In genomic region chr16:34667031-34667726, GRCm38 (mm10) we compare ENCODE assay signal across 9 mouse cellular contexts. TPM values are rescaled to one million over a fixed set of nuclear protein-coding genes. Genes with fewer than 3 reads are reported as not detected.
DNase-seq lines count a peak whose midpoint lies in the region; ATAC-seq and TF ChIP-seq lines count a peak whose summit lies in the region.
"Had no signal": no experiment of that assay in that cellular context is flagged by ENCODE, and none has a peak within 500 bp of the region (broad histone marks: within the 10 kb centered on the region; RNA-seq: fewer than 3 reads in every experiment).

No protein-coding gene starts in this region.

- TF ChIP-seq RAD21 in MEL (IDR thresholded peaks at IDR 0.05; ENCODE audit: low read depth, low read length) = peak; percentile 91

- TF ChIP-seq POLR2A in MEL (IDR thresholded peaks at IDR 0.05; ENCODE audit: control insufficient read depth in 1 of 2, insufficient read depth in 1 of 2, low read depth in 1 of 2, low read length in 2 of 2, poor library complexity in 1 of 2) = no peak
- no peak for TF ChIP-seq POLR2A in cerebellum, adult 2 months (IDR thresholded peaks at IDR 0.05; ENCODE audit: borderline replicate concordance, insufficient read depth, low read length)
- TF ChIP-seq POLR2A in thymus, adult 2 months (IDR thresholded peaks at IDR 0.05; ENCODE audit: control insufficient read depth, extremely low read depth, insufficient read depth, low read length, poor library complexity) = no peak

- TF ChIP-seq CTCF in MEL (IDR thresholded peaks at IDR 0.05 in 2 of 3, conservative IDR thresholded peaks at IDR 0.05 in 1 of 3; ENCODE audit: control insufficient read depth in 1 of 3, insufficient read depth in 1 of 3, low read depth in 2 of 3, low read length in 3 of 3, poor library complexity in 1 of 3, severe bottlenecking in 1 of 3) = peak; percentile 85 to 97 (median 94)
- peak; percentile 94 for TF ChIP-seq CTCF in cerebellum, adult 2 months (IDR thresholded peaks at IDR 0.05; ENCODE audit: borderline replicate concordance, insufficient read depth, low read depth, low read length)
- TF ChIP-seq CTCF in thymus, adult 2 months (IDR thresholded peaks at IDR 0.05; ENCODE audit: borderline replicate concordance, control insufficient read depth, extremely low read depth, insufficient read depth, low read length, poor library complexity) = peak; percentile 91

- H3K9ac ChIP-seq in MEL (ENCODE audit: control insufficient read depth, low read depth, low read length, poor library complexity, severe bottlenecking) = no peak overlapping the region
- no peak overlapping the region for H3K9ac ChIP-seq in lung, embryonic 15.5 days

- H3K79me2 ChIP-seq in MEL (ENCODE audit: control insufficient read depth, insufficient read depth, low read length, poor library complexity) = no peaks in the 10 kb centered on the region

- ATAC-seq in hematopoietic stem cell, adult 5-6 weeks (replicated peaks in 1 of 2; ENCODE audit: insufficient read depth in 1 of 2, low FRiP score in 2 of 2, low TSS enrichment in 1 of 2, low read depth in 1 of 2, poor library complexity in 2 of 2, severe bottlenecking in 2 of 2) = peak; percentile 83 to 96
- peak; percentile 89 for ATAC-seq in lung, embryonic 15.5 days (ENCODE audit: borderline replicate concordance, extremely low read depth, low FRiP score, low TSS enrichment)

- H3K27ac ChIP-seq in MEL (ENCODE audit: control insufficient read depth, low read depth, low read length) = no peak overlapping the region
- H3K27ac ChIP-seq in cerebellum, adult 2 months (ENCODE audit: insufficient read depth, low read length) = no peak overlapping the region
- H3K27ac ChIP-seq in lung, embryonic 15.5 days = no peak overlapping the region
- H3K27ac ChIP-seq in thymus, adult 2 months (ENCODE audit: control insufficient read depth, insufficient read depth, low read length) = no peak overlapping the region
- H3K27ac ChIP-seq: macrophage had no signal

- 0 out of 4 replicates have a peak, but pooled peaks cover 0 to 2% of the 10 kb centered on the region in 2 experiments for H3K27me3 ChIP-seq in MEL (ENCODE audit: control insufficient read depth in 1 of 2, insufficient read depth in 2 of 2, low read length in 2 of 2)
- H3K27me3 ChIP-seq in cerebellum, adult 2 months (ENCODE audit: control insufficient read depth, insufficient read depth, low read length) = no peaks in the 10 kb centered on the region
- H3K27me3 ChIP-seq in lung, embryonic 15.5 days = peaks cover 19% of the 10 kb centered on the region; the same call in 1 of the 2 replicates
- no peaks in the 10 kb centered on the region for H3K27me3 ChIP-seq in thymus, adult 2 months (ENCODE audit: control insufficient read depth, insufficient read depth, low read length)

- DNase-seq in MEL (ENCODE audit: low read depth, low spot score) = peak; percentile 77
- peak; percentile 70 to 75 for DNase-seq in cerebellum, adult 2 months
- DNase-seq in forelimb bud, embryonic 11.5 days (ENCODE audit: low read depth, low spot score) = peak; percentile 82
- DNase-seq in layer of hippocampus, adult 8-10 months (ENCODE audit: low spot score in 2 of 2) = peak; percentile 55 to 67
- peak; percentile 44 for DNase-seq in ovary, adult 18-20 months (ENCODE audit: low spot score)
- DNase-seq in thymus, adult 2 months = peak; percentile 60

- H3K4me1 ChIP-seq in MEL (ENCODE audit: control insufficient read depth in 1 of 2, insufficient read depth in 2 of 2, low read length in 2 of 2) = 0 out of 4 replicates have a peak, but pooled peaks cover 0 to 3% of the 10 kb centered on the region in 2 experiments
- H3K4me1 ChIP-seq in cerebellum, adult 2 months (ENCODE audit: control insufficient read depth, insufficient read depth, low read length) = no peaks in the 10 kb centered on the region
- peaks cover 9% of the 10 kb centered on the region; the same call in 1 of the 2 replicates for H3K4me1 ChIP-seq in lung, embryonic 15.5 days
- H3K4me1 ChIP-seq in thymus, adult 2 months (replicated peaks; ENCODE audit: control insufficient read depth, insufficient read depth, low read length) = no peaks in the 10 kb centered on the region

- peaks cover 0 to 3% of the 10 kb centered on the region in 2 experiments; a peak in 1 of 4 replicates for H3K36me3 ChIP-seq in MEL (ENCODE audit: control insufficient read depth in 1 of 2, insufficient read depth in 2 of 2, low read length in 2 of 2)
- H3K36me3 ChIP-seq in lung, embryonic 15.5 days = no peaks in the 10 kb centered on the region
- no peaks in the 10 kb centered on the region for H3K36me3 ChIP-seq in thymus, adult 2 months (ENCODE audit: control insufficient read depth, insufficient read depth, low read length)

- peak overlapping the region; percentile 48 for H3K4me2 ChIP-seq in lung, embryonic 15.5 days

- 1% methylated on average over 20 of the region's 20 CpGs for WGBS in cerebellum, adult 2 months
- WGBS in lung, embryonic 15.5 days = 5% methylated on average over 20 of the region's 20 CpGs
- WGBS in thymus, adult 2 months = 6% methylated on average over 20 of the region's 20 CpGs

- TF ChIP-seq EP300 in MEL (IDR thresholded peaks at IDR 0.05; ENCODE audit: low read depth in 1 of 2, low read length in 2 of 2) = no peak

- no peaks in the 10 kb centered on the region for H3K9me3 ChIP-seq in MEL (replicated peaks; ENCODE audit: insufficient read depth, low read length)
- no peaks in the 10 kb centered on the region for H3K9me3 ChIP-seq in lung, embryonic 15.5 days

- H3K4me3 ChIP-seq in MEL (ENCODE audit: control insufficient read depth in 1 of 2, insufficient read depth in 1 of 2, low read depth in 2 of 2, low read length in 2 of 2) = peak overlapping the region; percentile 21 to 46
- H3K4me3 ChIP-seq in cerebellum, adult 2 months (replicated peaks; ENCODE audit: insufficient read depth, low read depth, low read length) = no peak overlapping the region
- peak overlapping the region; percentile 11; the same call in 1 of the 2 replicates for H3K4me3 ChIP-seq in lung, embryonic 15.5 days
- no peak overlapping the region for H3K4me3 ChIP-seq in thymus, adult 2 months (ENCODE audit: control insufficient read depth, insufficient read depth, low read length)

TF ChIP-seq in MEL, 35 proteins besides CTCF, POLR2A, EP300 and RAD21:
- TF ChIP-seq MAZ (IDR thresholded peaks at IDR 0.05; ENCODE audit: low read depth, low read length) (peak; percentile 70; the same call in 1 of the 2 replicates), MYB (IDR thresholded peaks at IDR 0.05; ENCODE audit: low read depth, low read length) (no peak), RCOR1 (IDR thresholded peaks at IDR 0.05; ENCODE audit: low read depth, low read length) (no peak), SMC3 (IDR thresholded peaks at IDR 0.05; ENCODE audit: low read depth, low read length) (peak; percentile 81), GABPA (IDR thresholded peaks at IDR 0.05; ENCODE audit: low read depth, low read length) (no peak), ZKSCAN1 (IDR thresholded peaks at IDR 0.05; ENCODE audit: low read depth, low read length) (no peak), ZC3H11A (IDR thresholded peaks at IDR 0.05; ENCODE audit: low read depth, low read length) (peak; percentile 75), BHLHE40 (IDR thresholded peaks at IDR 0.05; ENCODE audit: borderline replicate concordance, low read depth, low read length) (no peak), MXI1 (IDR thresholded peaks at IDR 0.05; ENCODE audit: low read depth, low read length) (peak; percentile 24; the same call in 1 of the 2 replicates), USF1 (IDR thresholded peaks at IDR 0.05; ENCODE audit: low read depth, low read length) (0 out of 2 replicates have a peak, but pooled peaks have one; percentile 35)

RNA-seq across cellular contexts. Expression of gene Ropn1, which starts 17.5 kb away (rescaled TPM):
- total RNA-seq in MEL (2012; rRNA removed) = not detected in 2 replicates
- not detected for polyA plus RNA-seq in MEL (2012; ENCODE audit: insufficient read depth in 1 of 2, insufficient read length in 2 of 2, low read depth in 1 of 2, low replicate concordance in 2 of 2, missing spikeins in 1 of 2)
- polyA plus RNA-seq in cerebellum, adult 2 months (2012; rRNA removed) = 0.33 TPM in 1 of 2 replicates, not detected in the other
- not detected in 2 replicates for total RNA-seq in hematopoietic stem cell, adult 5-6 weeks (2017)
- total RNA-seq in layer of hippocampus, adult 8-10 months (2022) = under 1 TPM in 1 of 4 experiments, not detected in 3; 0.55 TPM
- not detected in 2 replicates for polyA plus RNA-seq in lung, embryonic 15.5 days (2015; fragmentation: Nextera tagmentation; extraction: Ambion mirVana)
- not detected in 2 replicates for polyA plus RNA-seq in thymus, adult 2 months (2012; rRNA removed)
- polyA plus RNA-seq: macrophage had no signal

RNA-seq across cellular contexts. Expression of gene Ccdc14, which starts 23.2 kb away (rescaled TPM):
- 5.8 and 6.5 TPM in 2 replicates for total RNA-seq in MEL (2012; rRNA removed)
- 1 to 10 TPM in 1 of 2 experiments, not detected in 1; 8.2 TPM for polyA plus RNA-seq in MEL (2012; ENCODE audit: insufficient read depth in 1 of 2, insufficient read length in 2 of 2, low read depth in 1 of 2, low replicate concordance in 2 of 2, missing spikeins in 1 of 2)
- 2.6 and 3.1 TPM in 2 replicates for polyA plus RNA-seq in cerebellum, adult 2 months (2012; rRNA removed)
- total RNA-seq in hematopoietic stem cell, adult 5-6 weeks (2017) = 11.4 and 16.5 TPM in 2 replicates
- 1 to 10 TPM; 2.4 to 3.6 (median 3.2) TPM for total RNA-seq in layer of hippocampus, adult 8-10 months (2022)
- 8.7 and 9.3 TPM in 2 replicates for polyA plus RNA-seq in lung, embryonic 15.5 days (2015; fragmentation: Nextera tagmentation; extraction: Ambion mirVana)
- polyA plus RNA-seq in thymus, adult 2 months (2012; rRNA removed) = 2.9 and 3.0 TPM in 2 replicates

Comparison
In these comparisons a context has a peak if more than half of its experiments do, and no peak if none do; other contexts are left out.
1. H3K4me3 ChIP-seq: peak in MEL (2 of 2) and lung, embryonic 15.5 days (single experiment); none in cerebellum, adult 2 months (single experiment) and thymus, adult 2 months (single experiment).
2. Peak in every context shown above with its lines, with median percentiles within 50 percentile points of each other: DNase-seq and CTCF ChIP-seq.